Mouse (Mus musculus): ENCODE results near the gene Ppara. TPM values are rescaled to one million over a fixed set of nuclear protein-coding genes. Genes with fewer than 3 reads are reported as not detected.

Ppara gene
- polyA plus RNA-seq, 1 experiment from 2014 or later = 1.0 TPM

- WGBS = 3% methylated on average over 36 of the region's 36 CpGs
- ATAC-seq (ENCODE audit: low read depth) = peak; percentile 96
Measured at GRCm38 (mm10) chr15:85811535-85812277, 76.9 kb downstream of the Ppara start, which contains the start of gene Cdpf1. Gene Cdpf1, minus strand, starts transcription at chr15:85811697.

GRCm38 (mm10) chr15:85813428-85813827, 78.6 kb downstream of the Ppara start:
- no peak for ATAC-seq (ENCODE audit: low read depth)
- H3K36me3 ChIP-seq = no peaks in the 10 kb centered on the region
- H3K4me2 ChIP-seq = no peak overlapping the region
- H3K9me3 ChIP-seq = peaks cover 12% of the 10 kb centered on the region
- 80% methylated on average over 10 of the region's 10 CpGs for WGBS
- H3K27me3 ChIP-seq = no peaks in the 10 kb centered on the region
- H3K4me3 ChIP-seq = no peak overlapping the region
- H3K9ac ChIP-seq = no peak overlapping the region
- H3K27ac ChIP-seq (replicated peaks) = no peak overlapping the region
- peaks cover 17% of the 10 kb centered on the region for H3K4me1 ChIP-seq (replicated peaks)

More at GRCm38 (mm10) chr15:85811535-85812277, 76.9 kb downstream of the Ppara start, which contains the start of gene Cdpf1:
- Histone ChIP-seq H3K27ac (replicated peaks) (peak within 1 kb of the TSS; percentile 91), H3K4me2 (peak within 1 kb of the TSS; percentile 89), H3K4me3 (peak within 1 kb of the TSS; percentile 82), H3K9me3 (no peaks in the 10 kb centered on the region), H3K4me1 (replicated peaks) (peaks cover 17% of the 10 kb centered on the region), H3K9ac (peak within 1 kb of the TSS; percentile 85), H3K36me3 (no peaks in the 10 kb centered on the region), H3K27me3 (no peaks in the 10 kb centered on the region)

DNA sequence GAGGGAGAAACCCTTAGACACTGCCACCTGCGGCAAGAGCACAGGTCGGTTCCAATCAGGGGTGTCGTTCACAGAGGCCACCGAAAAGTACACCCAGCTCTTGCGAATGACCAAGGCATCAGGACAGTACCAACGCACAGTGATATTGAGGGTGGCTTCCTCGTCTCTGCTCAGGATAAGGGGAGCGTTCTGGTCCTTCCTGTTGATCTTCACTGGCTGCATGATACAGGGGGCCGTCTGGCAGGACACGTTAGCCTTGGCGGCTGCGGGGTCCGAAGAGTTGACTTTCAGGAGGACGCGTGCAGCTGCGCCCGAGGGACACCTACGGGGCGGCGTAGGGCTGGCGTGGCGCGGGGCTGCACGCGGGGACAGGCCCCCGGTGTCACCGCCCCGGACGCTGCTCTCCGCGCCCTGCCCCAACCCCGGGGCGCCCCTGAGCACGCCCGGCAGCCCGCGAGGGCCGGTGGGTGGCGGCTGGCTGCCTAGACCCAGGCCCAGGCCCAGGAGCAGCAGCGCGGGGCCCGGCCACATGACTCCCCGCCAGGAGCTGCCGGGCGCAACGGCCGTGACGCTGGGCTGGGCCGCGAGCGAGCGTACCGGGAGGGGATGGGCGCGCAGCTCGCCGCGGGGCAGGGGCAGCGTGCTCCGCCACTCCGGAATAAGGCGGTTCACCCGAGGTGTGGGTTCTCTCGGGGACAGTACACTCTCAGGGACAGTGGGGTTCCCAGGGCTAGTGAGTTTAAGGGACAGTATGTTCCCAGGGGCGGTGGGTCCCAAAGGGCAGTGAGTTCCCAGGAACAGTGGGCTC, 86.6 kb downstream of the Ppara start, which contains the start of gene Pkdrej:
Pkdrej (minus strand) TSS at position 532 of the 808 bp plus-strand sequence.
- H3K4me2 ChIP-seq = peak within 1 kb of the TSS; percentile 88
- peaks cover 18% of the 10 kb centered on the region for H3K9me3 ChIP-seq
- no peaks in the 10 kb centered on the region for H3K36me3 ChIP-seq
- H3K4me1 ChIP-seq (replicated peaks) = peaks cover 11% of the 10 kb centered on the region
- peak; percentile 86 for ATAC-seq (ENCODE audit: low read depth)
- WGBS = 2% methylated on average over 64 of the region's 65 CpGs
- peaks cover 30% of the 10 kb centered on the region for H3K27me3 ChIP-seq
- H3K27ac ChIP-seq (replicated peaks) = no peak within 1 kb of the TSS
- H3K9ac ChIP-seq = peak within 1 kb of the TSS; percentile 76
- H3K4me3 ChIP-seq = peak within 1 kb of the TSS; percentile 48

DNA sequence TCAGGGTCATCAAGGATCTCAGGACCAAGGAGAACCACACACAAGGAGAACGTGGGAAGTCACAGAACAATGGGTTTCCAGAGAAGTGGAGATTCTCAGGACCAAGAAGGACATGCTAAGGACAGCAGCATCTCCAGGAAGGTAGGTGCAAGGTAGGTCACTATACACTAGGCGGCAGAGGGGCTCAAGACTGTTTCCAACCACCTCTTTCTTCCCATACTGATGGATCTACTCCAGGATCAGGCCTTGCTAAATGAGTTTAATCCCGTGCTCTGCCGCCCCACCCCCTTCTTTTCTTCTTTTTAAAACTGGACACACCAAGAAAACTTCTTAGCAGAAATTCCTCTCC, 87.2 kb downstream of the Ppara start:
- no peak overlapping the region for H3K27ac ChIP-seq (replicated peaks)
- ATAC-seq (ENCODE audit: low read depth) = 0 out of 2 replicates have a peak, but pooled peaks have one; percentile 59
- peaks cover 11% of the 10 kb centered on the region for H3K4me1 ChIP-seq (replicated peaks)
- no peaks in the 10 kb centered on the region for H3K36me3 ChIP-seq
- H3K9me3 ChIP-seq = peaks cover 18% of the 10 kb centered on the region
- peak overlapping the region; percentile 88 for H3K4me2 ChIP-seq
- H3K4me3 ChIP-seq = peak overlapping the region; percentile 48
- H3K9ac ChIP-seq = peak overlapping the region; percentile 76
- H3K27me3 ChIP-seq = peaks cover 30% of the 10 kb centered on the region
- 15% methylated on average over 4 of the region's 4 CpGs for WGBS

- 81% methylated on average over 5 of the region's 5 CpGs for WGBS
- no peak for ATAC-seq (ENCODE audit: low read depth)
- H3K9me3 ChIP-seq = no peaks in the 10 kb centered on the region
- H3K27ac ChIP-seq (replicated peaks) = no peak overlapping the region
- H3K4me2 ChIP-seq = no peak overlapping the region
- peaks cover 6% of the 10 kb centered on the region for H3K4me1 ChIP-seq (replicated peaks)
- H3K36me3 ChIP-seq = no peaks in the 10 kb centered on the region
- no peak overlapping the region for H3K9ac ChIP-seq
- no peak overlapping the region for H3K4me3 ChIP-seq
- H3K27me3 ChIP-seq = peaks cover 14% of the 10 kb centered on the region
Measured at GRCm38 (mm10) chr15:85826676-85827075, 91.9 kb downstream of the Ppara start.

- ATAC-seq (ENCODE audit: low read depth) = no peak
- Histone ChIP-seq H3K36me3 (no peaks in the 10 kb centered on the region), H3K4me2 (no peak overlapping the region), H3K4me1 (replicated peaks) (peaks cover 12% of the 10 kb centered on the region), H3K27me3 (0 out of 2 replicates have a peak, but pooled peaks cover 6% of the 10 kb centered on the region), H3K27ac (replicated peaks) (no peak overlapping the region), H3K9me3 (no peaks in the 10 kb centered on the region), H3K9ac (no peak overlapping the region), H3K4me3 (no peak overlapping the region)
- WGBS = 86% methylated on average over 4 of the region's 4 CpGs
Measured at GRCm38 (mm10) chr15:85828071-85828470, 93.3 kb downstream of the Ppara start.

- no peak overlapping the region for H3K4me2 ChIP-seq
- WGBS = 78% methylated on average over 5 of the region's 5 CpGs
- peaks cover 12% of the 10 kb centered on the region for H3K4me1 ChIP-seq (replicated peaks)
- no peak for ATAC-seq (ENCODE audit: low read depth)
- no peak overlapping the region for H3K27ac ChIP-seq (replicated peaks)
- H3K27me3 ChIP-seq = no peaks in the 10 kb centered on the region
- H3K9me3 ChIP-seq = no peaks in the 10 kb centered on the region
- H3K9ac ChIP-seq = no peak overlapping the region
- no peaks in the 10 kb centered on the region for H3K36me3 ChIP-seq
- no peak overlapping the region for H3K4me3 ChIP-seq
Measured at GRCm38 (mm10) chr15:85829470-85829869, 94.7 kb downstream of the Ppara start.

- Histone ChIP-seq H3K4me2 (peak within 1 kb of the TSS; percentile 68), H3K9ac (peak within 1 kb of the TSS; percentile 74), H3K9me3 (no peaks in the 10 kb centered on the region), H3K4me1 (replicated peaks) (peaks cover 12% of the 10 kb centered on the region), H3K4me3 (peak within 1 kb of the TSS; percentile 60), H3K36me3 (peaks cover 5% of the 10 kb centered on the region; the same call in 1 of the 2 replicates), H3K27ac (replicated peaks) (0 out of 2 replicates have a peak within 1 kb of the TSS, but pooled peaks have one; percentile 38), H3K27me3 (no peaks in the 10 kb centered on the region)
- 1% methylated on average over 27 of the region's 27 CpGs for WGBS
- peak; percentile 95 for ATAC-seq (ENCODE audit: low read depth)
Measured at GRCm38 (mm10) chr15:85831954-85832590, 97.3 kb downstream of the Ppara start, which contains the start of gene Ttc38. Gene Ttc38, plus strand, starts transcription at chr15:85832306.

GRCm38 (mm10) chr15:85832599-85832998, 97.8 kb downstream of the Ppara start:
- H3K9ac ChIP-seq = peak overlapping the region; percentile 74
- no peaks in the 10 kb centered on the region for H3K27me3 ChIP-seq
- H3K4me2 ChIP-seq = peak overlapping the region; percentile 68
- WGBS = 54% methylated on average over 8 of the region's 8 CpGs
- ATAC-seq (ENCODE audit: low read depth) = no peak
- H3K9me3 ChIP-seq = no peaks in the 10 kb centered on the region
- peaks cover 12% of the 10 kb centered on the region for H3K4me1 ChIP-seq (replicated peaks)
- H3K36me3 ChIP-seq = peaks cover 5% of the 10 kb centered on the region; the same call in 1 of the 2 replicates
- H3K27ac ChIP-seq (replicated peaks) = 0 out of 2 replicates have a peak overlapping the region, but pooled peaks have one; percentile 38
- H3K4me3 ChIP-seq = peak overlapping the region; percentile 60

GRCm38 (mm10) chr15:85835335-85835734, 100.6 kb downstream of the Ppara start:
- no peak for ATAC-seq (ENCODE audit: low read depth)
- Histone ChIP-seq H3K27me3 (no peaks in the 10 kb centered on the region), H3K4me3 (no peak overlapping the region), H3K4me1 (replicated peaks) (peaks cover 12% of the 10 kb centered on the region), H3K4me2 (no peak overlapping the region), H3K27ac (replicated peaks) (no peak overlapping the region), H3K9me3 (no peaks in the 10 kb centered on the region), H3K36me3 (peaks cover 5% of the 10 kb centered on the region; the same call in 1 of the 2 replicates), H3K9ac (no peak overlapping the region)
- WGBS = 60% methylated on average over 3 of the region's 3 CpGs

- H3K4me2 ChIP-seq = no peak overlapping the region
- H3K36me3 ChIP-seq = peaks cover 5% of the 10 kb centered on the region; the same call in 1 of the 2 replicates
- peaks cover 7% of the 10 kb centered on the region for H3K4me1 ChIP-seq (replicated peaks)
- H3K27me3 ChIP-seq = no peaks in the 10 kb centered on the region
- no peak overlapping the region for H3K27ac ChIP-seq (replicated peaks)
- H3K9ac ChIP-seq = no peak overlapping the region
- no peaks in the 10 kb centered on the region for H3K9me3 ChIP-seq
- no peak for ATAC-seq (ENCODE audit: low read depth)
- H3K4me3 ChIP-seq = no peak overlapping the region
- 92% methylated on average over 5 of the region's 5 CpGs for WGBS
Measured at GRCm38 (mm10) chr15:85836887-85837286, 102.1 kb downstream of the Ppara start.
